ENCODE assay signal across 18 mouse cellular contexts in the genomic region with DNA sequence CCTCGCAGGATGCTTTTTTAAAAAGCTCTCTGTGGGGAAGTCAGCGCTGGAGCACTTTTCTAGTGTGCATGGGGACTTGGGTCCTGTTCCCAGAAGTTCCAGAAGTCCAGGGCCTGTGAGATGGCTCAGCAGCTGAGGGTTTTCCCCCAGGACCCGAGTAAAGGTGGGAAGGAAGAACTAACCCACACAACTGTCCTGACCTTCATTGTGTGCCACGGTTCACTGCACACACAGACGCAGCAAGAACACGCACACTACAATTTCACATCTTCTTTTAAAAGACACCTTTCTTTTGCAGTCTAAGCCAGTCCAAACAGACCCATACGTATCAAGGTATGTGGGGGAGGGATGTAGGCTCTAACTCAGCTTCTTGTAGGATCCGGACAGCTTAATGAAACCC. TPM values are rescaled to one million over a fixed set of nuclear protein-coding genes. Genes with fewer than 3 reads are reported as not detected.
DNase-seq lines count a peak whose midpoint lies in the region; ATAC-seq and TF ChIP-seq lines count a peak whose summit lies in the region.
"Had no signal": no experiment of that assay in that cellular context is flagged by ENCODE, and none has a peak within 500 bp of the region (broad histone marks: within the 10 kb centered on the region; RNA-seq: fewer than 3 reads in every experiment).

No protein-coding gene starts in this region.

- no peak overlapping the region for H3K4me3 ChIP-seq in hindbrain, embryonic 12.5 days
- no peak overlapping the region for H3K4me3 ChIP-seq in hindbrain, embryonic 10.5 days
- no peak overlapping the region for H3K4me3 ChIP-seq in midbrain, embryonic 14.5 days (replicated peaks; ENCODE audit: low read depth, low read length)
- H3K4me3 ChIP-seq in midbrain, embryonic 10.5 days, result no peak overlapping the region
- H3K4me3 ChIP-seq in forebrain, postnatal 0 days (ENCODE audit: low read depth, low read length), result no peak overlapping the region
- no peak overlapping the region for H3K4me3 ChIP-seq in neural tube, embryonic 14.5 days (ENCODE audit: low read depth, low read length)
- H3K4me3 ChIP-seq: erythroblast, embryonic 14.5 days; midbrain, embryonic 12.5 days had no signal

- no peak for ATAC-seq in hindbrain, embryonic 12.5 days (ENCODE audit: low FRiP score)
- ATAC-seq in midbrain, embryonic 14.5 days (ENCODE audit: low FRiP score, low TSS enrichment), result no peak
- no peak for ATAC-seq in forebrain, postnatal 0 days
- ATAC-seq in neural tube, embryonic 14.5 days (ENCODE audit: low read depth), result no peak

- peaks cover 86% of the 10 kb centered on the region for H3K4me1 ChIP-seq in hindbrain, embryonic 12.5 days
- peaks cover 72% of the 10 kb centered on the region for H3K4me1 ChIP-seq in hindbrain, embryonic 10.5 days (replicated peaks)
- H3K4me1 ChIP-seq in midbrain, embryonic 14.5 days (ENCODE audit: control insufficient read depth, insufficient read depth, low read length), result peaks cover 56% of the 10 kb centered on the region
- peaks cover 66% of the 10 kb centered on the region for H3K4me1 ChIP-seq in midbrain, embryonic 10.5 days
- H3K4me1 ChIP-seq in forebrain, postnatal 0 days (ENCODE audit: insufficient read depth), result peaks cover 24% of the 10 kb centered on the region; the same call in 1 of the 2 replicates
- H3K4me1 ChIP-seq in neural tube, embryonic 14.5 days (ENCODE audit: control insufficient read depth, insufficient read depth, low read length), result peaks cover 57% of the 10 kb centered on the region

- TF ChIP-seq CTCF in forebrain, postnatal 0 days (IDR thresholded peaks at IDR 0.05; ENCODE audit: low read depth), result no peak

- H3K9me3 ChIP-seq in hindbrain, embryonic 12.5 days (replicated peaks), result no peaks in the 10 kb centered on the region
- H3K9me3 ChIP-seq in hindbrain, embryonic 10.5 days, result peaks cover 3% of the 10 kb centered on the region; the same call in 1 of the 2 replicates
- H3K9me3 ChIP-seq in midbrain, embryonic 14.5 days (ENCODE audit: control insufficient read depth, low read length), result no peaks in the 10 kb centered on the region
- H3K9me3 ChIP-seq in midbrain, embryonic 10.5 days (replicated peaks), result no peaks in the 10 kb centered on the region
- H3K9me3 ChIP-seq in forebrain, postnatal 0 days (ENCODE audit: low read length), result no peaks in the 10 kb centered on the region
- H3K9me3 ChIP-seq in neural tube, embryonic 14.5 days (ENCODE audit: control insufficient read depth, low read length), result no peaks in the 10 kb centered on the region
- H3K9me3 ChIP-seq: midbrain, embryonic 12.5 days had no signal

- no peak overlapping the region for H3K9ac ChIP-seq in hindbrain, embryonic 12.5 days
- no peak overlapping the region for H3K9ac ChIP-seq in midbrain, embryonic 14.5 days (replicated peaks; ENCODE audit: low read length)
- H3K9ac ChIP-seq in forebrain, postnatal 0 days, result 0 out of 2 replicates have a peak overlapping the region, but pooled peaks have one; percentile 26
- H3K9ac ChIP-seq in neural tube, embryonic 14.5 days (replicated peaks; ENCODE audit: low read depth, low read length), result no peak overlapping the region
- H3K9ac ChIP-seq: midbrain, embryonic 12.5 days had no signal

- intact Hi-C loops in heart, postnatal 10 days (cut with DNase I), result no loop called here

- H3K36me3 ChIP-seq in hindbrain, embryonic 12.5 days, result no peaks in the 10 kb centered on the region
- no peaks in the 10 kb centered on the region; the same call in 1 of the 2 replicates for H3K36me3 ChIP-seq in hindbrain, embryonic 10.5 days
- H3K36me3 ChIP-seq in midbrain, embryonic 14.5 days (ENCODE audit: control insufficient read depth, insufficient read depth, low read length), result no peaks in the 10 kb centered on the region
- H3K36me3 ChIP-seq in midbrain, embryonic 10.5 days, result peaks cover 3% of the 10 kb centered on the region; the same call in 1 of the 2 replicates
- no peaks in the 10 kb centered on the region for H3K36me3 ChIP-seq in forebrain, postnatal 0 days (ENCODE audit: insufficient read depth)
- no peaks in the 10 kb centered on the region for H3K36me3 ChIP-seq in neural tube, embryonic 14.5 days (ENCODE audit: control insufficient read depth, insufficient read depth, low read length)
- H3K36me3 ChIP-seq: midbrain, embryonic 12.5 days had no signal

- 70% methylated on average over 8 of the region's 8 CpGs for WGBS in hindbrain, embryonic 12.5 days
- 80% methylated on average over 8 of the region's 8 CpGs for WGBS in hindbrain, embryonic 10.5 days
- WGBS in midbrain, embryonic 14.5 days, result 73% methylated on average over 8 of the region's 8 CpGs
- WGBS in midbrain, embryonic 10.5 days, result 80% methylated on average over 8 of the region's 8 CpGs
- 62% methylated on average over 8 of the region's 8 CpGs for WGBS in forebrain, postnatal 0 days
- 63% methylated on average over 8 of the region's 8 CpGs for WGBS in neural tube, embryonic 14.5 days

- no peak for DNase-seq in hindbrain, embryonic 10.5 days (ENCODE audit: low spot score)
- no peak for DNase-seq in midbrain, embryonic 14.5 days
- DNase-seq in midbrain, embryonic 10.5 days (ENCODE audit: low spot score), result no peak
- no peak for DNase-seq in forebrain, postnatal 0 days
- DNase-seq in heart, postnatal 10 days, result no peak
- DNase-seq in right cerebral cortex, postnatal 36 days (ENCODE audit: low spot score in 2 of 2), result no peak
- DNase-seq: cerebellum, adult 11 months; cerebellum, postnatal 14 days; kidney, adult 8-10 months; lung, adult 2 months; lung, postnatal 4 days; thymus, adult 18-20 months had no signal

- peak overlapping the region; percentile 79 for H3K27ac ChIP-seq in hindbrain, embryonic 12.5 days
- H3K27ac ChIP-seq in hindbrain, embryonic 10.5 days, result no peak overlapping the region
- H3K27ac ChIP-seq in midbrain, embryonic 14.5 days (replicated peaks; ENCODE audit: low read depth, low read length), result peak overlapping the region; percentile 74; the same call in 1 of the 2 replicates
- H3K27ac ChIP-seq in midbrain, embryonic 10.5 days (replicated peaks), result no peak overlapping the region
- peak overlapping the region; percentile 85 for H3K27ac ChIP-seq in forebrain, postnatal 0 days (ENCODE audit: low read depth, low read length)
- H3K27ac ChIP-seq in neural tube, embryonic 14.5 days (ENCODE audit: low read depth, low read length), result peak overlapping the region; percentile 52; the same call in 1 of the 2 replicates

- peak overlapping the region; percentile 43 for H3K4me2 ChIP-seq in hindbrain, embryonic 12.5 days (replicated peaks)
- no peak overlapping the region for H3K4me2 ChIP-seq in midbrain, embryonic 14.5 days (ENCODE audit: low read length)
- peak overlapping the region; percentile 44 for H3K4me2 ChIP-seq in forebrain, postnatal 0 days (ENCODE audit: low read depth)
- H3K4me2 ChIP-seq in neural tube, embryonic 14.5 days (ENCODE audit: low read depth, low read length), result no peak overlapping the region
- H3K4me2 ChIP-seq: liver, embryonic 11.5 days had no signal

- H3K27me3 ChIP-seq in hindbrain, embryonic 12.5 days, result no peaks in the 10 kb centered on the region
- peaks cover 20% of the 10 kb centered on the region for H3K27me3 ChIP-seq in hindbrain, embryonic 10.5 days (ENCODE audit: insufficient read depth, poor library complexity, severe bottlenecking)
- H3K27me3 ChIP-seq in midbrain, embryonic 14.5 days (ENCODE audit: control insufficient read depth, insufficient read depth, low read length), result no peaks in the 10 kb centered on the region
- H3K27me3 ChIP-seq in midbrain, embryonic 10.5 days (ENCODE audit: low read depth, poor library complexity, severe bottlenecking), result peaks cover 32% of the 10 kb centered on the region
- no peaks in the 10 kb centered on the region for H3K27me3 ChIP-seq in forebrain, postnatal 0 days (ENCODE audit: insufficient read depth, low read length)
- no peaks in the 10 kb centered on the region for H3K27me3 ChIP-seq in neural tube, embryonic 14.5 days (ENCODE audit: control insufficient read depth, insufficient read depth, low read length)
- H3K27me3 ChIP-seq: CH12.LX; midbrain, embryonic 12.5 days had no signal

RNA-seq across cellular contexts. Expression of gene Bcl11b, which starts 34.3 kb away (rescaled TPM):
- polyA plus RNA-seq in hindbrain, embryonic 12.5 days (2016; fragmentation: Nextera tagmentation; extraction: Ambion mirVana), result 25.9 and 37.1 TPM in 2 replicates
- 3.0 and 3.3 TPM in 2 replicates for polyA plus RNA-seq in hindbrain, embryonic 10.5 days (2016; fragmentation: Nextera tagmentation; extraction: Ambion mirVana)
- 38.4 and 43.3 TPM in 2 replicates for polyA plus RNA-seq in midbrain, embryonic 14.5 days (2014; fragmentation: Nextera tagmentation; extraction: Ambion mirVana)
- 2.5 and 3.9 TPM in 2 replicates for polyA plus RNA-seq in midbrain, embryonic 10.5 days (2016; fragmentation: Nextera tagmentation; extraction: Ambion mirVana)
- total RNA-seq in forebrain, postnatal 0 days (2014; rRNA removed), result 103 and 122 TPM in 2 replicates
- 45.4 and 70.1 TPM in 2 replicates for polyA plus RNA-seq in forebrain, postnatal 0 days (2015; fragmentation: Nextera tagmentation; extraction: Ambion mirVana)
- 38.0 and 38.2 TPM in 2 replicates for polyA plus RNA-seq in neural tube, embryonic 14.5 days (2014; fragmentation: Nextera tagmentation; extraction: Ambion mirVana)
- total RNA-seq in heart, postnatal 10 days (2021), result 1 to 10 TPM; 1.6 to 1.8 TPM
- total RNA-seq: CH12.LX had no signal
- polyA plus RNA-seq: erythroblast, embryonic 14.5 days had no signal

Comparison
In these comparisons a context has a peak if more than half of its experiments do, and no peak if none do; other contexts are left out.
1. H3K27ac ChIP-seq: peak in hindbrain, embryonic 12.5 days (single experiment), midbrain, embryonic 14.5 days (single experiment), forebrain, postnatal 0 days (single experiment) and neural tube, embryonic 14.5 days (single experiment); none in hindbrain, embryonic 10.5 days (single experiment) and midbrain, embryonic 10.5 days (single experiment).
2. H3K4me2 ChIP-seq: peak in hindbrain, embryonic 12.5 days (single experiment) and forebrain, postnatal 0 days (single experiment); none in midbrain, embryonic 14.5 days (single experiment) and neural tube, embryonic 14.5 days (single experiment).